Mouse (Mus musculus) cortical plate, adult 2 months (tissue): ENCODE data around the gene Dcaf4. TPM values are rescaled to one million over a fixed set of nuclear protein-coding genes. Genes with fewer than 3 reads are reported as not detected.

ENCODE experiments used
- H3K27ac ChIP-seq: fragments of 200-500 bp; 2 replicates; pipeline ENCODE4 v1.5.1; 2012; ENCODE audit warnings: low read length, control low read depth, inconsistent platforms; ENCODE audit not compliant: insufficient read depth
- H3K4me1 ChIP-seq: fragments of 200-500 bp; 2 replicates; pipeline ENCODE4 v1.6.1; 2011; ENCODE audit warnings: low read length; ENCODE audit not compliant: control insufficient read depth, insufficient read depth
- H3K4me3 ChIP-seq: fragments of 200-500 bp; 2 replicates; pipeline ENCODE4 v1.5.1; 2011; ENCODE audit warnings: mild to moderate bottlenecking, low read length, control low read depth; ENCODE audit not compliant: insufficient read depth
- CTCF ChIP-seq: fragments of 200-500 bp; IDR thresholded peaks from 2 replicates; pipeline ENCODE4 v1.5.1; 2011; ENCODE audit warnings: mild to moderate bottlenecking, control low read depth, low read length; ENCODE audit not compliant: insufficient read depth; ENCODE audit errors: extremely low read depth
- POLR2A ChIP-seq: fragments of 200-500 bp; IDR thresholded peaks from 2 replicates; pipeline ENCODE4 v1.6.1; 2011; ENCODE audit warnings: mild to moderate bottlenecking, low read length, control low read depth; ENCODE audit not compliant: insufficient read depth; ENCODE audit errors: extremely low read depth
- polyA plus RNA-seq: library from polyadenylated mRNA; depleted of rRNA; stranded (reverse); fragments of >200 nt; gene quantifications from 2 replicates; pipeline ENCODE4 v1.2.3, GENCODE M21; 2012; rRNA removed

Dcaf4 gene
- polyA plus RNA-seq, 1 experiment = 32.1 TPM

- peak overlapping the region; percentile 37; the same call in 1 of the 2 replicates for H3K27ac ChIP-seq
- H3K4me3 ChIP-seq = no peak overlapping the region
- TF ChIP-seq CTCF (no peak), POLR2A (no peak)
- peaks cover 2% of the 10 kb centered on the region; the same call in 1 of the 2 replicates for H3K4me1 ChIP-seq
Measured at GRCm38 (mm10) chr12:83582747-83583146, 62.5 kb downstream of the Dcaf4 start.

DNA sequence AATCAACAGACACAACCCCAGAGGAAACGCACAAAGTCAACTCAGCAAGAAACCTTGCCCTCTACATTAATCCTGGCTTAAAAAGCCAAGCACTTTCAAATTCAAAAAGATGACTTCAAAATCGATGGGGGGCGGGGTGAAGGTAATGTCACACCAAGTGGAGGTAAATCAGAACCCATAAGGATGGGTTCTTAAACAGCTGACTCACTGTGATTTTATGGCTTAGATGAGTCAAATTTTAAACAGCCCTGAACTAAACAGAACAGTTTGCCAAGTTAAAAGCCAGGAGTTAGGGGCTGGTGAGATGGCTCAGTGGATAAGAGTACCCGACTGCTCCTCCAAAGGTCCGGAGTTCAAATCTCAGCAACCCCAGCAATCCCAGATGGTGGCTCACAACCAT is 66.4 kb downstream of the Dcaf4 start:
- TF ChIP-seq POLR2A = no peak
- TF ChIP-seq CTCF = no peak
- Histone ChIP-seq H3K4me3 (no peak overlapping the region), H3K27ac (no peak overlapping the region), H3K4me1 (peaks cover 6% of the 10 kb centered on the region; the same call in 1 of the 2 replicates)

Other genes with a start within 250 kb of the Dcaf4 start
- gene Dpf3, start 32.8 kb upstream of the Dcaf4 start, polyA plus RNA-seq = 3.8 and 5.8 TPM in 2 replicates
- 31.3 and 38.9 TPM in 2 replicates for gene Zfyve1, start 76.8 kb downstream of the Dcaf4 start, polyA plus RNA-seq
- gene Rbm25, start 110.8 kb downstream of the Dcaf4 start, polyA plus RNA-seq = 130 and 157 TPM in 2 replicates
- 33.8 and 37.7 TPM in 2 replicates for gene Psen1, start 167.7 kb downstream of the Dcaf4 start, polyA plus RNA-seq
- gene Papln, start 243.2 kb downstream of the Dcaf4 start, polyA plus RNA-seq = 3.0 and 3.4 TPM in 2 replicates